Mouse (Mus musculus) stomach, postnatal 0 days (tissue): ENCODE results near the gene 4930455H04Rik.

Experiments
- CTCF ChIP-seq: IDR thresholded peaks from 2 replicates; pipeline ENCODE4 v1.5.1; 2016; ENCODE audit warnings: antibody characterized with exemption, low read depth, mild to moderate bottlenecking, moderate library complexity
- EP300 ChIP-seq: optimal IDR thresholded peaks from 2 replicates; pipeline ENCODE3; 2016; ENCODE audit warnings: antibody characterized with exemption

GRCm38 (mm10) chr3:116969786-116970185, 1.7 kb downstream of the 4930455H04Rik start:
- TF ChIP-seq CTCF (no peak), EP300 (no peak)
